Mouse (Mus musculus) C2C12 (cell line): ENCODE measurements around the gene Iscu. TPM values are rescaled to one million over a fixed set of nuclear protein-coding genes. Genes with fewer than 3 reads are reported as not detected.
"Not testable (repeated sequence)": the region's sequence is repeated elsewhere in the genome, so short reads cannot be mapped to it uniquely, and the experiment has no call there.

Experiments used
- H3K27me3 ChIP-seq: one replicate; pipeline ENCODE4 v1.6.1; 2011; ENCODE audit not compliant: control insufficient read depth, insufficient read depth, insufficient read length
- H3K36me3 ChIP-seq: one replicate; pipeline ENCODE4 v1.6.1; 2011; ENCODE audit not compliant: control insufficient read depth, insufficient read depth
- H3K4me3 ChIP-seq: one replicate; pipeline ENCODE4 v1.5.1; 2011; ENCODE audit warnings: mild to moderate bottlenecking, control low read depth; ENCODE audit not compliant: poor library complexity, insufficient read depth, severe bottlenecking
- H3K79me2 ChIP-seq: one replicate; pipeline ENCODE4 v1.6.1; 2011; ENCODE audit not compliant: control insufficient read depth, insufficient read depth
- H3K79me3 ChIP-seq: one replicate; pipeline ENCODE4 v1.6.1; 2011; ENCODE audit warnings: low read depth, control low read depth
- H3ac ChIP-seq: one replicate; pipeline ENCODE3; 2011; ENCODE audit warnings: low read depth; ENCODE audit not compliant: control insufficient read depth, insufficient read length
- CEBPB ChIP-seq: IDR thresholded peaks from one replicate; pipeline ENCODE4 v1.6.1; 2011; ENCODE audit warnings: low read depth, mild to moderate bottlenecking, control low read depth, moderate library complexity
- CTCF ChIP-seq: IDR thresholded peaks from one replicate; pipeline ENCODE4 v1.5.1; 2011; ENCODE audit not compliant: control insufficient read depth, insufficient read depth, insufficient read length
- FOSL1 ChIP-seq: IDR thresholded peaks from one replicate; pipeline ENCODE4 v1.8.0; 2011; ENCODE audit warnings: mild to moderate bottlenecking, low read length; ENCODE audit not compliant: poor library complexity, insufficient read depth, severe bottlenecking
- MAX ChIP-seq: IDR thresholded peaks from one replicate; pipeline ENCODE4 v1.6.1; 2011; ENCODE audit warnings: mild to moderate bottlenecking, control low read depth
- MYOD1 ChIP-seq: IDR thresholded peaks from one replicate; pipeline ENCODE4 v1.6.1; 2011; ENCODE audit warnings: low read depth; ENCODE audit not compliant: control insufficient read depth, insufficient read length
- MYOG ChIP-seq: IDR thresholded peaks from one replicate; pipeline ENCODE4 v1.6.1; 2011; ENCODE audit not compliant: control insufficient read depth, insufficient read length; ENCODE audit errors: extremely low read depth
- USF1 ChIP-seq: IDR thresholded peaks from one replicate; pipeline ENCODE4 v1.6.1; 2011; ENCODE audit warnings: low read depth, mild to moderate bottlenecking, control low read depth, moderate library complexity
- polyA plus RNA-seq: library from polyadenylated mRNA; unstranded; fragments of >200 nt; fragmentation: generic; extraction: Trizol; gene quantifications from one replicate; pipeline ENCODE4 v1.2.1, GENCODE M21; 2012; ENCODE audit warnings: missing spikeins

Gene Iscu
- polyA plus RNA-seq, 1 experiment, result 119 TPM

- Histone ChIP-seq H3ac (no peak overlapping the region), H3K27me3 (no peaks in the 10 kb centered on the region), H3K79me3 (no peaks in the 10 kb centered on the region), H3K79me2 (no peaks in the 10 kb centered on the region), H3K4me3 (no peak overlapping the region), H3K36me3 (peaks cover 13% of the 10 kb centered on the region)
- TF ChIP-seq FOSL1 (no peak), USF1 (no peak), MAX (no peak), MYOG (no peak), CTCF (no peak), CEBPB (no peak), MYOD1 (no peak)
These were observed 8.2 kb downstream of the Iscu start for GRCm38 (mm10) chr5:113780763-113781162.

GRCm38 (mm10) chr5:113781254-113781653 lies 8.7 kb downstream of the Iscu start:
- no peak for TF ChIP-seq CTCF
- H3K79me2 ChIP-seq, result no peaks in the 10 kb centered on the region
- H3K4me3 ChIP-seq, result no peak overlapping the region
- H3K36me3 ChIP-seq, result peaks cover 8% of the 10 kb centered on the region
- H3K27me3 ChIP-seq, result no peaks in the 10 kb centered on the region
- H3K79me3 ChIP-seq, result no peaks in the 10 kb centered on the region
- no peak overlapping the region for H3ac ChIP-seq

GRCm38 (mm10) chr5:113781875-113782274 lies 9.3 kb downstream of the Iscu start:
- H3K27me3 ChIP-seq, result no peaks in the 10 kb centered on the region
- no peak overlapping the region for H3ac ChIP-seq
- H3K4me3 ChIP-seq, result no peak overlapping the region
- no peaks in the 10 kb centered on the region for H3K79me2 ChIP-seq
- TF ChIP-seq MYOG (no peak), FOSL1 (no peak)
- H3K79me3 ChIP-seq, result no peaks in the 10 kb centered on the region
- H3K36me3 ChIP-seq, result peaks cover 5% of the 10 kb centered on the region

GRCm38 (mm10) chr5:113782624-113783023 lies 10.1 kb downstream of the Iscu start:
- Histone ChIP-seq H3ac (no peak overlapping the region), H3K79me3 (no peaks in the 10 kb centered on the region), H3K79me2 (no peaks in the 10 kb centered on the region), H3K36me3 (no peaks in the 10 kb centered on the region), H3K27me3 (no peaks in the 10 kb centered on the region), H3K4me3 (no peak overlapping the region)
- no peak for TF ChIP-seq CEBPB
- TF ChIP-seq FOSL1, result no peak
- no peak for TF ChIP-seq MYOG
- no peak for TF ChIP-seq CTCF
- TF ChIP-seq MAX, result no peak
- no peak for TF ChIP-seq MYOD1

- Histone ChIP-seq H3ac (no peak overlapping the region), H3K36me3 (no peaks in the 10 kb centered on the region), H3K79me2 (no peaks in the 10 kb centered on the region), H3K27me3 (no peaks in the 10 kb centered on the region), H3K79me3 (no peaks in the 10 kb centered on the region), H3K4me3 (no peak overlapping the region)
- TF ChIP-seq MAX, result no peak
- no peak for TF ChIP-seq MYOD1
- TF ChIP-seq CEBPB, result no peak
- TF ChIP-seq USF1, result no peak
These were observed 11.0 kb downstream of the Iscu start for GRCm38 (mm10) chr5:113783581-113784001.

GRCm38 (mm10) chr5:113784104-113784503 lies 11.6 kb downstream of the Iscu start:
- H3ac ChIP-seq, H3K4me3 ChIP-seq, H3K36me3 ChIP-seq, H3K27me3 ChIP-seq, H3K79me2 ChIP-seq, H3K79me3 ChIP-seq: not testable (repeated sequence)

- Histone ChIP-seq H3K4me3 (no peak overlapping the region), H3K79me2 (no peaks in the 10 kb centered on the region), H3ac (no peak overlapping the region), H3K27me3 (no peaks in the 10 kb centered on the region), H3K36me3 (no peaks in the 10 kb centered on the region), H3K79me3 (no peaks in the 10 kb centered on the region)
- TF ChIP-seq MAX (no peak), MYOG (no peak), FOSL1 (no peak), USF1 (no peak), CEBPB (no peak), MYOD1 (no peak), CTCF (no peak)
These were observed 14.4 kb downstream of the Iscu start for GRCm38 (mm10) chr5:113786985-113787384.
